Mouse (Mus musculus): Measurements from ENCODE around the gene Gadd45gip1. TPM values are rescaled to one million over a fixed set of nuclear protein-coding genes. Genes with fewer than 3 reads are reported as not detected.

The Gadd45gip1 gene
- polyA plus RNA-seq (2014; fragmentation: Nextera tagmentation; extraction: Ambion mirVana) = 49.9 and 53.0 TPM in 2 replicates

- ATAC-seq (ENCODE audit: insufficient number of reproducible peaks, insufficient read depth, low FRiP score, low read depth) = no peak
- Histone ChIP-seq H3K36me3 (ENCODE audit: control insufficient read depth, insufficient read depth, low read length) (peaks cover 30% of the 10 kb centered on the region), H3K9me3 (ENCODE audit: control insufficient read depth, low read length) (no peaks in the 10 kb centered on the region), H3K4me3 (ENCODE audit: control insufficient read depth in 1 of 2, insufficient read depth in 1 of 2, low read depth in 1 of 2, low read length in 2 of 2) (peak within 1 kb of the TSS; percentile 96), H3K27me3 (ENCODE audit: control insufficient read depth, insufficient read depth, low read length) (no peaks in the 10 kb centered on the region), H3K4me1 (ENCODE audit: control insufficient read depth in 2 of 2, insufficient read depth in 2 of 2, low read length in 2 of 2) (peaks cover 10 to 21% of the 10 kb centered on the region in 2 experiments), H3K4me2 (ENCODE audit: low read length) (peak within 1 kb of the TSS; percentile 73), H3K27ac (replicated peaks in 1 of 2; ENCODE audit: control insufficient read depth in 1 of 2, insufficient read depth in 1 of 2, low read depth in 2 of 2, low read length in 2 of 2) (peak within 1 kb of the TSS; percentile 91), H3K9ac (ENCODE audit: low read length) (peak within 1 kb of the TSS; percentile 96)
- 61% methylated on average over 11 of the region's 11 CpGs for WGBS
These were observed at the start of gene Gadd45gip1 for GRCm38 (mm10) chr8:84831490-84831889. Gene Gadd45gip1, plus strand, starts transcription at chr8:84831522.

DNA sequence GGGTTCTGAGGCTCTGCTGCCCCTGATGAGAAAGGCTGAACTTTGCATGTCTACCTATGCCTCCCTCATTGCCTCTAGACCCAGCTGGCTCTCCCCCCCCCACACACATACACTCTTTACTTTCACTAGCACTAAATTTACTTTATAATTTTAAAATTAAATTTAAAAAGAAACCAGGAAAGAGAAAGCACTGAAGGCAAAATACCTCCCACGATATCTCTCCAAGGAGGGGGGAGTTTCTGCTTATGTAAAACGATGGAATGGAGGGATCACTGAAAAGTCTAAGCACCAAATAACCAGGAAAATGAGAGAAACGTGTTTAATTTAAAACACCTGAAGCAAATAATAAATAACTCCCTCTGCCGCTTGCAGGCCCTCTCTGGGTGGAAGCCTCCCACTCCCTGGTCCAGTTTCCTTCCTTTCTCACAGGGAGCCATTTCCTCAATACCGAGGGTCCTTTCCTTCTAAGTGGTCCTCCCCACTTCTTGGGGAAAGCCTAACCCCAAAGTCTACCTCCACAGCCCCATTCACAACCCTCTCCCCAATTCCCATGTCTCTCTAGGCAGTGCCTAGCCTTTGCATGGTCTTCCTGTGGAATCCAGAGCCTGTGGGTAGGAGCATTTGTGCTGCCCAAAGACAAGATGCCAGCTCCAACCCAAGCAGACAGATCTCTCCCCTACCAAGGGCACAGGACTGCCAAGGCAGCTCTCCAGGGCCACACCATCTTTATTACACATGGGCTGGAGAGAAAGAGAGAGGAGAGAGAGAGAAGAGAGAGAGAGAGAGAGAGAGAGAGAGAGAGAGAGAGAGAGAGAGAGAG is 49.4 kb upstream of the Gadd45gip1 start:
- Histone ChIP-seq H3K36me3 (ENCODE audit: control insufficient read depth, insufficient read depth, low read length) (no peaks in the 10 kb centered on the region), H3K27ac (replicated peaks in 1 of 2; ENCODE audit: control insufficient read depth in 1 of 2, insufficient read depth in 1 of 2, low read depth in 2 of 2, low read length in 2 of 2) (no peak overlapping the region), H3K4me2 (ENCODE audit: low read length) (no peak overlapping the region), H3K9me3 (ENCODE audit: control insufficient read depth, low read length) (no peaks in the 10 kb centered on the region), H3K4me3 (ENCODE audit: control insufficient read depth in 1 of 2, insufficient read depth in 1 of 2, low read depth in 1 of 2, low read length in 2 of 2) (no peak overlapping the region), H3K4me1 (ENCODE audit: control insufficient read depth in 2 of 2, insufficient read depth in 2 of 2, low read length in 2 of 2) (peaks cover 25 to 47% of the 10 kb centered on the region in 2 experiments; a peak in 3 of 4 replicates), H3K27me3 (ENCODE audit: control insufficient read depth, insufficient read depth, low read length) (peaks cover 97% of the 10 kb centered on the region), H3K9ac (ENCODE audit: low read length) (no peak overlapping the region)
- WGBS = 25% methylated on average over 5 of the region's 5 CpGs
- ATAC-seq (ENCODE audit: insufficient number of reproducible peaks, insufficient read depth, low FRiP score, low read depth) = no peak

- Histone ChIP-seq H3K4me3 (ENCODE audit: control insufficient read depth in 1 of 2, insufficient read depth in 1 of 2, low read depth in 1 of 2, low read length in 2 of 2) (no peak overlapping the region), H3K4me2 (ENCODE audit: low read length) (no peak overlapping the region), H3K9ac (ENCODE audit: low read length) (no peak overlapping the region), H3K4me1 (ENCODE audit: control insufficient read depth in 2 of 2, insufficient read depth in 2 of 2, low read length in 2 of 2) (peaks cover 29 to 53% of the 10 kb centered on the region in 2 experiments), H3K27me3 (ENCODE audit: control insufficient read depth, insufficient read depth, low read length) (peaks cover 97% of the 10 kb centered on the region), H3K36me3 (ENCODE audit: control insufficient read depth, insufficient read depth, low read length) (no peaks in the 10 kb centered on the region), H3K9me3 (ENCODE audit: control insufficient read depth, low read length) (no peaks in the 10 kb centered on the region), H3K27ac (replicated peaks in 1 of 2; ENCODE audit: control insufficient read depth in 1 of 2, insufficient read depth in 1 of 2, low read depth in 2 of 2, low read length in 2 of 2) (no peak overlapping the region)
- no peak for ATAC-seq (ENCODE audit: insufficient number of reproducible peaks, insufficient read depth, low FRiP score, low read depth)
- WGBS = 36% methylated on average over 10 of the region's 10 CpGs
These were observed 48.6 kb upstream of the Gadd45gip1 start for GRCm38 (mm10) chr8:84782680-84783079.

DNA sequence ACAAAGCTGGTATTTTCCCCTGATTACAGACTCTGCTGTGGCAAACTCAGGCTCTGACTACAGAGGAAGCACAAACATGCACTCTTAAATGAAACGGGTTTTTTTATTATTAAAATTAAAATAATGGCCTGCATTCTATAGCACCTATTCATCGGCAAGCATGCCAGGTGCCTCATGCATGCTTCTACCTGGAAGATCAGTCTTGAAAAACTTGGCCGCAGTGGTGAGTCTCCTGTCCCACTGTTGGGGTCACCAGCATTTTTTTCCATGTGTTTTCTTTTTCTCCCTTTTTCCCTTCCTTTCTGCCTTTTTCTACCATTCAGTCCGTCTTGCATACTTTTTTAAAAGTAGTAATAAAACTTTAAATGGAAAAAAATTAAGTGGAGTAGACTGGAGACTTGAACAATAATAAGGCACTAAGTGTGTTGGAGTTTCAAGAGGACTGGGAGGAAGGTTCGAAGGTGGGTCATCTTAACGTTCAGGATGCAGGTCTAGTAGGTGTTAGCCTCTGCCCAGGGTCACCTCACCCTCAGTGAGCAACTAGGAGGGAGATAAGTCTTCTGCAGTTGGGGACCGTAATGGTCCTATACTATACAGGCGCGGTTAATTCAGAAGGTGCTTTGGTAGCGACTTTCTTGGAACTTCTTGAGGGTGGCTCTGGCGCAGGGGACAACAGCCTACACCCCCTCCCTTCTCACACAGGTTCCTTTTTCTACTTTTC is 48.0 kb upstream of the Gadd45gip1 start:
- Histone ChIP-seq H3K4me3 (ENCODE audit: control insufficient read depth in 1 of 2, insufficient read depth in 1 of 2, low read depth in 1 of 2, low read length in 2 of 2) (no peak overlapping the region), H3K27me3 (ENCODE audit: control insufficient read depth, insufficient read depth, low read length) (peaks cover 97% of the 10 kb centered on the region), H3K9me3 (ENCODE audit: control insufficient read depth, low read length) (no peaks in the 10 kb centered on the region), H3K4me2 (ENCODE audit: low read length) (no peak overlapping the region), H3K27ac (replicated peaks in 1 of 2; ENCODE audit: control insufficient read depth in 1 of 2, insufficient read depth in 1 of 2, low read depth in 2 of 2, low read length in 2 of 2) (no peak overlapping the region), H3K4me1 (ENCODE audit: control insufficient read depth in 2 of 2, insufficient read depth in 2 of 2, low read length in 2 of 2) (peaks cover 29 to 55% of the 10 kb centered on the region in 2 experiments), H3K9ac (ENCODE audit: low read length) (no peak overlapping the region), H3K36me3 (ENCODE audit: control insufficient read depth, insufficient read depth, low read length) (no peaks in the 10 kb centered on the region)
- ATAC-seq (ENCODE audit: insufficient number of reproducible peaks, insufficient read depth, low FRiP score, low read depth) = no peak
- 14% methylated on average over 11 of the region's 11 CpGs for WGBS

- ATAC-seq (ENCODE audit: insufficient number of reproducible peaks, insufficient read depth, low FRiP score, low read depth) = no peak
- Histone ChIP-seq H3K9ac (ENCODE audit: low read length) (no peak overlapping the region), H3K4me3 (ENCODE audit: control insufficient read depth in 1 of 2, insufficient read depth in 1 of 2, low read depth in 1 of 2, low read length in 2 of 2) (peak overlapping the region; percentile 3 to 21), H3K27me3 (ENCODE audit: control insufficient read depth, insufficient read depth, low read length) (peaks cover 97% of the 10 kb centered on the region), H3K27ac (replicated peaks in 1 of 2; ENCODE audit: control insufficient read depth in 1 of 2, insufficient read depth in 1 of 2, low read depth in 2 of 2, low read length in 2 of 2) (no peak overlapping the region), H3K9me3 (ENCODE audit: control insufficient read depth, low read length) (no peaks in the 10 kb centered on the region), H3K4me2 (ENCODE audit: low read length) (peak overlapping the region; percentile 50), H3K4me1 (ENCODE audit: control insufficient read depth in 2 of 2, insufficient read depth in 2 of 2, low read length in 2 of 2) (peaks cover 30 to 60% of the 10 kb centered on the region in 2 experiments), H3K36me3 (ENCODE audit: control insufficient read depth, insufficient read depth, low read length) (no peaks in the 10 kb centered on the region)
- WGBS = 2% methylated on average over 33 of the region's 33 CpGs
These were observed 47.3 kb upstream of the Gadd45gip1 start for GRCm38 (mm10) chr8:84783919-84784581.

DNA sequence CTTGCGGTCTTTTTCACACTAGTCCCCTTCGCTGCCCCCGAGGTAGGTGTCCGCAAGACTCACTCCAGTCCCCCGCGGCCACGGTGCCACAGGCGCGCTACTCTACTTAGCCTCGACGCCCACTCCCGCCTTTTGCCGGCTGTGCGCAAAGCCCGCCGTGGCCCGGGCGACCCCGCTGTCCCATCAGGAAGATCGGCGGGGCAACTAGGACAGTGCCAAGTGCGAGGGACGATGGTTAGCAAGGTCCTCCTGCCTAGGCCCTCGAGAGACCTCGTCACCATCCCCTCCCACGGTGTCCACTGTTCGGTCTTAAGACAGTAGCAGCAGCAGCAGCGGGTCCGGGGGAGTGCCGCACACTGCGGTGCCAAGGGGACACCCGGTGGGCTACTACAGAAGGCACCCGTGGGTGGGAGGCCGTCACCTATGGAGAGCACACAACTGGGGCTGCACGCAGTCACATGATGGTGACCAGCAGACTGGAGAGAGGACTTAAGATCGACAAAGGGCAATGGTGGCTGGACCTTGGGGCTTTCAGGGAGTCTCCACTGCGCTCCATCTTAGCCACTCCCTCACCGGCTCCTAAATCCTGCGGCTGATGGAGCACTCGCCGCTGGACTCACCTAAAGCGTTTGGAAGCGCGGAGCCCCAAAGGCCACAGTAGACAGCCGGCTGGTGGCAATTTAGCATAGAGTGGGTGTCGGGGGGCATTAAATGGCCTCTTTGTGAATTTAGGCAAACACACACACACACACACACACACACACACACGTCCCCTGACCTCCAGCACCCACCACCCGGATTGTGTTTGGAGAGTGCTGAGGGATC is 46.4 kb upstream of the Gadd45gip1 start:
- Histone ChIP-seq H3K9ac (ENCODE audit: low read length) (peak overlapping the region; percentile 27; the same call in 1 of the 2 replicates), H3K27me3 (ENCODE audit: control insufficient read depth, insufficient read depth, low read length) (peaks cover 98% of the 10 kb centered on the region), H3K36me3 (ENCODE audit: control insufficient read depth, insufficient read depth, low read length) (no peaks in the 10 kb centered on the region), H3K4me2 (ENCODE audit: low read length) (peak overlapping the region; percentile 50), H3K4me3 (ENCODE audit: control insufficient read depth in 1 of 2, insufficient read depth in 1 of 2, low read depth in 1 of 2, low read length in 2 of 2) (peak overlapping the region; percentile 3 to 21; a peak in 3 of 4 replicates), H3K4me1 (ENCODE audit: control insufficient read depth in 2 of 2, insufficient read depth in 2 of 2, low read length in 2 of 2) (peaks cover 32 to 62% of the 10 kb centered on the region in 2 experiments), H3K27ac (replicated peaks in 1 of 2; ENCODE audit: control insufficient read depth in 1 of 2, insufficient read depth in 1 of 2, low read depth in 2 of 2, low read length in 2 of 2) (no peak overlapping the region), H3K9me3 (ENCODE audit: control insufficient read depth, low read length) (no peaks in the 10 kb centered on the region)
- 2% methylated on average over 48 of the region's 48 CpGs for WGBS
- ATAC-seq (ENCODE audit: insufficient number of reproducible peaks, insufficient read depth, low FRiP score, low read depth) = no peak

DNA sequence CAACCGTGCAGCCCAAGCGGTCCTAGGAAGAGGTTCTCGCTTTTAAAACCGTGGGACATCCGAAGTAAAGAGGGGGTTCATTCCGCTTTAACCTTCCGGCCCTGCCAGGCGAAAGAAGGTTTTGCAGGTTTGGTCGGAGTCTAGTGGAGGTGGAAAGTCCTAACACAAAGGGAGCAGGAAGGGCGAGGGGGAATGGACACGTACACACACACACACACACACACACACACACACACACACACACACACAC is 45.9 kb upstream of the Gadd45gip1 start:
- H3K36me3 ChIP-seq (ENCODE audit: control insufficient read depth, insufficient read depth, low read length) = no peaks in the 10 kb centered on the region
- no peak overlapping the region for H3K9ac ChIP-seq (ENCODE audit: low read length)
- peaks cover 37 to 64% of the 10 kb centered on the region in 2 experiments for H3K4me1 ChIP-seq (ENCODE audit: control insufficient read depth in 2 of 2, insufficient read depth in 2 of 2, low read length in 2 of 2)
- no peak overlapping the region for H3K27ac ChIP-seq (replicated peaks in 1 of 2; ENCODE audit: control insufficient read depth in 1 of 2, insufficient read depth in 1 of 2, low read depth in 2 of 2, low read length in 2 of 2)
- H3K27me3 ChIP-seq (ENCODE audit: control insufficient read depth, insufficient read depth, low read length) = peaks cover 96% of the 10 kb centered on the region
- H3K9me3 ChIP-seq (ENCODE audit: control insufficient read depth, low read length) = no peaks in the 10 kb centered on the region
- no peak overlapping the region for H3K4me3 ChIP-seq (ENCODE audit: control insufficient read depth in 1 of 2, insufficient read depth in 1 of 2, low read depth in 1 of 2, low read length in 2 of 2)
- H3K4me2 ChIP-seq (ENCODE audit: low read length) = peak overlapping the region; percentile 50; the same call in 1 of the 2 replicates
- ATAC-seq (ENCODE audit: insufficient number of reproducible peaks, insufficient read depth, low FRiP score, low read depth) = no peak
- WGBS = 8% methylated on average over 11 of the region's 11 CpGs

All from heart, embryonic 14.5 days (tissue).